Mouse (Mus musculus) small intestine, adult 2 months (tissue): Measurements from ENCODE around the gene Klc3.

Source experiments
- CTCF ChIP-seq: fragments of 200-500 bp; IDR thresholded peaks from 2 replicates; pipeline ENCODE4 v1.5.1; 2012; ENCODE audit warnings: low read depth, mild to moderate bottlenecking, control low read depth, inconsistent platforms, low read length, moderate library complexity, mixed read lengths; ENCODE audit not compliant: insufficient replicate concordance, insufficient read length; ENCODE audit errors: extremely low read depth
- POLR2A ChIP-seq: fragments of 200-500 bp; IDR thresholded peaks from 2 replicates; pipeline ENCODE4 v1.6.1; 2012; ENCODE audit warnings: low read depth, mild to moderate bottlenecking, control low read depth, inconsistent platforms, low read length, moderate library complexity

- TF ChIP-seq CTCF: no peak
- TF ChIP-seq POLR2A: no peak
Measured at GRCm38 (mm10) chr7:19354991-19355390, 48.9 kb downstream of the Klc3 start.
